Mouse (Mus musculus): ENCODE data around the gene Rps19.
A peak's percentile ranks its signal among the peaks of the same experiment; 100 is the strongest.

DNA sequence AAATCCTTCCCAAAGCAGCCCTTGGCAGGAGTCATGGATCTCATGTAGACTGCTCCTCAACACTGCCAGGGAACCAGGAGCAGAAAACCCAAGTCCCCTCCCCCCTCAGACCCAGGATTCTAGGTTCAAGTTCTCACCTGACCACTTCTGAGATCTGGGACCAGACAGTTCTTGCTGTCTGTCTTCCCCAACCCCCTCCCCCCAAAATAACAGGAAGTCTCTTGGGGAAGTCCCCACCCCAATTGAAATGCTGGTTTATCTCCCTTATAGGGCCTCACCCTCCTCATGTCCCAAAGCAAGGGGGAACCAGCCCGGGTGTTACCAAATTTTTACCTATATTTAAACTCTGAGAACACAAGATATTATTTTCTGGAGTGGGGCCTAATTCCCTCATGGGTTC is 17.7 kb downstream of the Rps19 start:
- TF ChIP-seq POLR2A (IDR thresholded peaks at IDR 0.05; ENCODE audit: low read depth, low read length) (peak; percentile 17; the same call in 1 of the 2 replicates), CTCF (IDR thresholded peaks at IDR 0.05; ENCODE audit: extremely low read depth, insufficient read depth, insufficient read length, insufficient replicate concordance) (no peak)
